ENCODE assay signal across 8 mouse cellular contexts in the genomic region with DNA sequence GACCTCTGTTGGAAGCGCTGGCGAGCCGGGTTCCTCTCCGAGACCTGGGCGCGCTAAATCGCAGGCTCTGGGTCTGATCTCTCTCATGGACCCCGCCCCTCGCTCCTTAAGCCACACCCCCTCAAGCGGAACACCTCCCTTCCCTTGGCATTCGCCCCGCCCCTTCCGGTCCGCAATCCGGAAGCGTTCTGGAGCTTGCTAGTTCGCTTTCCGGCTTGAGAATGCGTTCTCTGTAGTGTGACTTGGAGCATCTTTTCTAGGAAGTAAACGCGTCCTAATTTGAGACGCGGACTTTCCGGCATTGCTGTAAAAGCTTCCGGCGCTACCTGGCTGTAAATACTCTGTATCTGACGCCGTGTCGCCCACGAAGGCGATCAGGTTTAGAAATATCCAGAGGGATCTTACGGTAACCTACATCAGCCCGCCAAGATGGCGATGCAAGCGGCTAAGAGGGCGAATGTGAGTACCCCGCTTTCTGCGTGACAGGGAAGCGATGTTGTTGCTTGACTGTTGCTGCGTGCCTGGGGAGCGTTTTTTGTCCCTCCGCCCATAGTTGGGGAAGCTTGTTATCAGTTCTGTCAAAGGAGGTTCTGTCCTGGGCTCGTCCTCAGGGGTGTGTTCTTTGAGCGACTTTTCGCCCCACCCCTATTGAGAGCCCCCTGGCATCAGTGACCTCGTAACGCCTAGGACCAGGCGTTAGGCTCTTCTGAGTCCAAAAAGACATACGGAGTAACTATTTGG. TPM values are rescaled to one million over a fixed set of nuclear protein-coding genes. Genes with fewer than 3 reads are reported as not detected.
DNase-seq lines count a peak whose midpoint lies in the region; ATAC-seq lines count a peak whose summit lies in the region.

A gene (plus strand): TSS at position 184 of the 741 bp plus-strand sequence.

- H3K9me3 ChIP-seq in intestine, embryonic 14.5 days (ENCODE audit: control insufficient read depth, low read length) = no peaks in the 10 kb centered on the region

- H3K27ac ChIP-seq in intestine, embryonic 14.5 days (ENCODE audit: low read depth) = peak within 1 kb of the TSS; percentile 85

- intact Hi-C loops in left cerebral cortex, postnatal 14 days (cut with DNase I) = no loop called here

- WGBS in intestine, embryonic 14.5 days = under 1% methylated on average over 49 of the region's 49 CpGs

- H3K36me3 ChIP-seq in intestine, embryonic 14.5 days (ENCODE audit: control insufficient read depth, insufficient read depth, low read length) = peaks cover 25% of the 10 kb centered on the region

- peak; percentile 99 for ATAC-seq in intestine, embryonic 14.5 days (replicated peaks; ENCODE audit: low FRiP score, low TSS enrichment, low read depth)

- peaks cover 12% of the 10 kb centered on the region for H3K4me1 ChIP-seq in intestine, embryonic 14.5 days (replicated peaks; ENCODE audit: control insufficient read depth, insufficient read depth, low read length)

- H3K4me2 ChIP-seq in intestine, embryonic 14.5 days (ENCODE audit: low read length) = peak within 1 kb of the TSS; percentile 92

- H3K27me3 ChIP-seq in intestine, embryonic 14.5 days (replicated peaks; ENCODE audit: control insufficient read depth, insufficient read depth, low read length) = no peaks in the 10 kb centered on the region

- H3K9ac ChIP-seq in intestine, embryonic 14.5 days (ENCODE audit: low read length) = peak within 1 kb of the TSS; percentile 58

- DNase-seq in adrenal gland, adult 18-20 months (ENCODE audit: low spot score in 2 of 2) = peak; percentile 96 to 97
- peak; percentile 98 for DNase-seq in embryo, embryonic 11 days
- peak; percentile 95 for DNase-seq in gastrocnemius, postnatal 25 days
- peak; percentile 97 for DNase-seq in intestine, embryonic 14.5 days (ENCODE audit: low spot score)
- peak; percentile 96 to 98 for DNase-seq in left cerebral cortex, postnatal 14 days (ENCODE audit: low spot score in 2 of 2)
- peak; percentile 97 for DNase-seq in mesoderm, embryonic 11.5 days (ENCODE audit: low read depth, low spot score)
- DNase-seq in right cerebral cortex, postnatal 36 days (ENCODE audit: low spot score in 2 of 2) = peak; percentile 93 to 96
- DNase-seq in yolk sac, embryonic 10.5 days (ENCODE audit: low spot score) = peak; percentile 98

- peak within 1 kb of the TSS; percentile 68 for H3K4me3 ChIP-seq in intestine, embryonic 14.5 days (ENCODE audit: low read depth, low read length)

RNA-seq across cellular contexts. Expression of the gene that starts here (rescaled TPM):
- 100 to 1,000 TPM in 1 of 2 experiments, 10 to 100 TPM in 1; 94.2 to 110 TPM for total RNA-seq in adrenal gland, adult 18-20 months (2021)
- 10 to 100 TPM; 31.8 to 35.6 TPM for total RNA-seq in gastrocnemius, postnatal 25 days (2021)
- polyA plus RNA-seq in intestine, embryonic 14.5 days (2014; fragmentation: Nextera tagmentation; extraction: Ambion mirVana) = 282 and 300 TPM in 2 replicates
- 10 to 100 TPM; 85.2 to 88.0 TPM for total RNA-seq in left cerebral cortex, postnatal 14 days (2021)

Comparison
In these comparisons a context has a peak if more than half of its experiments do, and no peak if none do; other contexts are left out.
1. Peak in every context shown above with its lines: DNase-seq, ATAC-seq, H3K4me3 ChIP-seq and H3K27ac ChIP-seq.